Mouse (Mus musculus) neural tube, embryonic 12.5 days (tissue): ENCODE measurements around the gene Crygc. TPM values are rescaled to one million over a fixed set of nuclear protein-coding genes. Genes with fewer than 3 reads are reported as not detected.

Source experiments
- ATAC-seq: fragments of 200-750 bp; cut with Nextera tagmentation; 2 replicates; pipeline ENCODE4 v1.8.0; 2017; ENCODE audit warnings: low read depth, mild to moderate bottlenecking, moderate TSS enrichment, moderate library complexity; ENCODE audit not compliant: low FRiP score
- H3K27ac ChIP-seq: fragments of 300-500 bp; sonication (generic); 2 replicates; pipeline ENCODE4 v1.5.1; 2016
- H3K27me3 ChIP-seq: fragments of 300-500 bp; sonication (generic); replicated peaks from 2 replicates; pipeline ENCODE4 v1.6.1; 2016; ENCODE audit warnings: mild to moderate bottlenecking
- H3K36me3 ChIP-seq: fragments of 300-500 bp; sonication (generic); 2 replicates; pipeline ENCODE4 v1.6.1; 2016; ENCODE audit warnings: mild to moderate bottlenecking
- H3K4me1 ChIP-seq: fragments of 300-500 bp; sonication (generic); 2 replicates; pipeline ENCODE4 v1.6.1; 2016
- H3K4me2 ChIP-seq: fragments of 300-500 bp; sonication (generic); replicated peaks from 2 replicates; pipeline ENCODE4 v1.6.1; 2016; ENCODE audit warnings: mild to moderate bottlenecking
- H3K4me3 ChIP-seq: fragments of 300-500 bp; sonication (generic); 2 replicates; pipeline ENCODE4 v1.5.1; 2016
- H3K9ac ChIP-seq: fragments of 300-500 bp; sonication (generic); 2 replicates; pipeline ENCODE4 v1.6.1; 2016; ENCODE audit warnings: mild to moderate bottlenecking
- H3K9me3 ChIP-seq: fragments of 300-500 bp; sonication (generic); 2 replicates; pipeline ENCODE4 v1.6.1; 2016; ENCODE audit warnings: mild to moderate bottlenecking
- WGBS: fragments of 180-500 bp; shearing (Covaris S2); methylation state at CpG from one replicate; pipeline ENCODE4 v1.1.7; 2016; 5-methylcytosine and 5-hydroxymethylcytosine counted together
- polyA plus RNA-seq: library from polyadenylated mRNA; unstranded; fragments of >200 nt; fragmentation: Nextera tagmentation; extraction: Ambion mirVana; gene quantifications from 2 replicates; pipeline ENCODE4 v1.2.1, GENCODE M21; 2016

The Crygc gene
- polyA plus RNA-seq, 1 experiment from 2014 or later: not detected

DNA sequence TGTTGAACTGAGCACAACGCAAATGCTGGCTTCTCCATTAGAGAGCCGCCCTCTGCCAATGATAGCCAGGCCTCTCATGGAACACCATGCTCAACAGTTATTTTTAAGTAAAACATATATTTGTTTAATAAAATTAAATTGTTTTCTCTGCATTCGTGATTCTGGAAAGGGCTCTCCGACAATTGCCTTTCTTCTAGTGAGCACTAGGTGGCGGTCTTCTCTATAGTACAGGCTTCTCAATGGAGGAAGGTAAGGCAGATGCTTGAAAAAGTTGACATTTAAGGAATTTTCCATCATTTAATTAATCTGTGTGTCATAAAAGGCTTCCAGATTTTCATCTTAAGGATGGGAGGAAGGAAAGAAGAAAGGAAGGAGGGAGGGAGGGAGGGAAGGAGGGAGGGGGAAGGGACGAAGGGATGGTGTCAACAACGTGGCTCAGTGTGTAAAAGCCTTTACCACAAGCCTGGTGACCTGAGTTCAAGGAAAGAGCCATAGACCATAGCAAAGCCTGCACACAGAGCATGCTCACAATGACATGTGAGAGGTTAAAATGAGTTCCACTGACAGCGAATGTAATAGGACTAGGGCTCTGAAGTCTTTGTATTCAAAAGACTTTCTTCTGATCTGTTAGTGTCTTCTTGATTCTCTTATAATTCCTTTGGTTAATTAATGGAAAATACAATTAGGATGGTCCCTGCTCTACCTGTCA is 26.9 kb downstream of the Crygc start:
- H3K4me2 ChIP-seq: no peak overlapping the region
- 43% methylated on average over 8 of the region's 8 CpGs for WGBS

GRCm38 (mm10) chr1:65043433-65043832 is 30.1 kb downstream of the Crygc start:
- H3K4me1 ChIP-seq: no peaks in the 10 kb centered on the region
- H3K27ac ChIP-seq: no peak overlapping the region
- no peak overlapping the region for H3K4me3 ChIP-seq
- no peaks in the 10 kb centered on the region for H3K27me3 ChIP-seq
- H3K9ac ChIP-seq: no peak overlapping the region
- ATAC-seq: no peak
- WGBS: 88% methylated on average over 2 of the region's 2 CpGs
- H3K9me3 ChIP-seq: no peaks in the 10 kb centered on the region
- no peaks in the 10 kb centered on the region for H3K36me3 ChIP-seq
- H3K4me2 ChIP-seq: no peak overlapping the region

More for the DNA sequence above, 26.9 kb downstream of the Crygc start:
- H3K9me3 ChIP-seq: no peaks in the 10 kb centered on the region
- H3K27ac ChIP-seq: no peak overlapping the region
- H3K9ac ChIP-seq: no peak overlapping the region
- H3K4me3 ChIP-seq: no peak overlapping the region
- ATAC-seq: no peak; the same call in 1 of the 2 replicates
- H3K27me3 ChIP-seq: no peaks in the 10 kb centered on the region
- H3K36me3 ChIP-seq: no peaks in the 10 kb centered on the region
- H3K4me1 ChIP-seq: no peaks in the 10 kb centered on the region

DNA sequence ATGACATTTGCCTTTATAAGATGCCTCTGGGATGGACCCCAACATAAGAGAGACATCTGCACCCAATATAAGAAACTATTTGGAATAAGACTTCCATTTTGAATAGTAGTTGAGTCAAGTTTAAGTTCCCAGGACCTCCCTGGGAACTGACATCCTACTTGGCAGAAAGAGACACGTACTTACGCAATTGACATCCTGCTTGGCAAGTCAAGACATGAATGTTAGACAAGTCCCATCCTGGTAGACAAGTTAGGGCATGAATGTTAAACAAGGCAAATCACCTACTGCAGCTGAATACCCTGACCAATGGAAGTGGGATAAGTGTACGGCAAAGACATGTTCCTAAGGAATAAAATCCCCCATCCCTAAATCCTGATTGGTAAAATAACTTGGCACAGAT is 31.7 kb downstream of the Crygc start:
- WGBS: 94% methylated on average over 3 of the region's 3 CpGs
- H3K9me3 ChIP-seq: no peaks in the 10 kb centered on the region
- H3K27me3 ChIP-seq: no peaks in the 10 kb centered on the region
- H3K9ac ChIP-seq: no peak overlapping the region
- H3K4me3 ChIP-seq: no peak overlapping the region
- H3K4me1 ChIP-seq: no peaks in the 10 kb centered on the region
- no peak for ATAC-seq
- no peaks in the 10 kb centered on the region for H3K36me3 ChIP-seq
- H3K27ac ChIP-seq: no peak overlapping the region
- H3K4me2 ChIP-seq: no peak overlapping the region

DNA sequence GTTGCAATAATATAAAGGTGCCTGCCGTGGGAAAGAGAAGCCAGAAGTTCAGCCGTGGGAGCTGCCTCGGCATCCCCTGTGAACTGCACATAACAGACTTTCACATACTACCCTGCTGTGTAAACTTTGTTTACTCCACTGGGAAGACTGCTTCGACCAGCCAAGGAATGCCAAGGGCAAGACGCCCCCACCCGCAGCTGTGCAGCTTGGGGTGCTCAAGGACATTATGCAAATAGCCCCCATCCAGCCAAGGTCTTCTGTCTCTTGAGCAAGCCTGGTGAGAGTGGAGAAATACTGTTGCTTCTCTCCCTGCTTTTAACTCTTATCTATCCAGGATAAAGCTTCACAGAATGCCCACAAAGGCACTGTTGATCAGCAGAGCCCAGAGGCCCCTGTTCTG is 32.7 kb downstream of the Crygc start:
- ATAC-seq: no peak
- no peaks in the 10 kb centered on the region for H3K4me1 ChIP-seq
- 82% methylated on average over 6 of the region's 6 CpGs for WGBS

GRCm38 (mm10) chr1:65039679-65040078 is 33.8 kb downstream of the Crygc start:
- H3K27ac ChIP-seq: no peak overlapping the region
- no peak overlapping the region for H3K4me3 ChIP-seq
- no peak for ATAC-seq
- no peak overlapping the region for H3K4me2 ChIP-seq
- H3K9ac ChIP-seq: no peak overlapping the region
- H3K27me3 ChIP-seq: no peaks in the 10 kb centered on the region
- no peaks in the 10 kb centered on the region for H3K4me1 ChIP-seq
- no peaks in the 10 kb centered on the region for H3K9me3 ChIP-seq
- WGBS: 78% methylated on average over 3 of the region's 3 CpGs
- H3K36me3 ChIP-seq: no peaks in the 10 kb centered on the region

More for the DNA sequence above, 32.7 kb downstream of the Crygc start:
- Histone ChIP-seq H3K27me3 (no peaks in the 10 kb centered on the region), H3K4me3 (no peak overlapping the region), H3K9me3 (no peaks in the 10 kb centered on the region), H3K9ac (no peak overlapping the region), H3K36me3 (no peaks in the 10 kb centered on the region), H3K4me2 (no peak overlapping the region), H3K27ac (no peak overlapping the region)

- ATAC-seq: no peak
- no peaks in the 10 kb centered on the region for H3K27me3 ChIP-seq
- H3K27ac ChIP-seq: no peak overlapping the region
- H3K9ac ChIP-seq: no peak overlapping the region
- H3K36me3 ChIP-seq: no peaks in the 10 kb centered on the region
- 68% methylated on average over 2 of the region's 2 CpGs for WGBS
- no peak overlapping the region for H3K4me2 ChIP-seq
- no peaks in the 10 kb centered on the region for H3K9me3 ChIP-seq
- H3K4me3 ChIP-seq: no peak overlapping the region
- H3K4me1 ChIP-seq: no peaks in the 10 kb centered on the region
Measured at GRCm38 (mm10) chr1:65037542-65037941, 35.9 kb downstream of the Crygc start.

GRCm38 (mm10) chr1:65035513-65035912 is 38.0 kb downstream of the Crygc start:
- H3K36me3 ChIP-seq: no peaks in the 10 kb centered on the region
- no peak overlapping the region for H3K4me3 ChIP-seq
- WGBS: 53% methylated on average over 3 of the region's 3 CpGs
- no peaks in the 10 kb centered on the region for H3K27me3 ChIP-seq
- no peaks in the 10 kb centered on the region for H3K4me1 ChIP-seq
- H3K4me2 ChIP-seq: no peak overlapping the region
- ATAC-seq: no peak
- no peak overlapping the region for H3K9ac ChIP-seq
- H3K9me3 ChIP-seq: no peaks in the 10 kb centered on the region
- H3K27ac ChIP-seq: no peak overlapping the region

GRCm38 (mm10) chr1:65032641-65033040 is 40.8 kb downstream of the Crygc start, which contains the start of gene Akr1cl:
Gene Akr1cl, minus strand, starts transcription at chr1:65032759.
- no peaks in the 10 kb centered on the region for H3K4me1 ChIP-seq
- ATAC-seq: no peak
- no peak within 1 kb of the TSS for H3K9ac ChIP-seq
- H3K27me3 ChIP-seq: no peaks in the 10 kb centered on the region
- H3K4me2 ChIP-seq: no peak within 1 kb of the TSS
- H3K4me3 ChIP-seq: no peak within 1 kb of the TSS
- no peaks in the 10 kb centered on the region for H3K36me3 ChIP-seq
- no peak within 1 kb of the TSS for H3K27ac ChIP-seq
- H3K9me3 ChIP-seq: no peaks in the 10 kb centered on the region

GRCm38 (mm10) chr1:65028206-65028605 is 45.3 kb downstream of the Crygc start:
- Histone ChIP-seq H3K9ac (no peak overlapping the region), H3K36me3 (no peaks in the 10 kb centered on the region), H3K27ac (no peak overlapping the region), H3K4me1 (no peaks in the 10 kb centered on the region), H3K4me3 (no peak overlapping the region), H3K27me3 (no peaks in the 10 kb centered on the region), H3K4me2 (no peak overlapping the region), H3K9me3 (no peaks in the 10 kb centered on the region)
- 74% methylated on average over 9 of the region's 9 CpGs for WGBS
- no peak for ATAC-seq

Other genes with a start within 250 kb of the Crygc start
- 12.9 and 13.2 TPM in 2 replicates for gene Plekhm3, start 116.9 kb downstream of the Crygc start, polyA plus RNA-seq
- 0.15 TPM in 1 of 2 replicates, not detected in the other for gene Akr1cl, start 40.9 kb downstream of the Crygc start, polyA plus RNA-seq
- gene Cryge, start 22.5 kb downstream of the Crygc start, polyA plus RNA-seq: not detected in 2 replicates
- not detected in 2 replicates for gene Crygd, start 10.2 kb downstream of the Crygc start, polyA plus RNA-seq
- gene Crygb, start 8.6 kb upstream of the Crygc start, polyA plus RNA-seq: 0.46 TPM in 1 of 2 replicates, not detected in the other
- gene Cryga, start 29.7 kb upstream of the Crygc start, polyA plus RNA-seq: not detected in 2 replicates
- gene Gm28845, start 45.9 kb upstream of the Crygc start, polyA plus RNA-seq: not detected in 2 replicates
- gene D630023F18Rik, start 49.5 kb upstream of the Crygc start, polyA plus RNA-seq: 0.19 TPM in 1 of 2 replicates, not detected in the other
- gene Idh1, start 112.8 kb upstream of the Crygc start, polyA plus RNA-seq: 399 and 409 TPM in 2 replicates
- 16.5 and 18.1 TPM in 2 replicates for gene Pikfyve, start 113.0 kb upstream of the Crygc start, polyA plus RNA-seq
- gene Pth2r, start 208.4 kb upstream of the Crygc start, polyA plus RNA-seq: 4.2 and 4.7 TPM in 2 replicates